Mouse (Mus musculus) G1E (cell line): ENCODE measurements at regions not wholly inside any gene's neighbourhood (a gene's known extent, or its start where the extent isn't known, plus 50 kb on each side); places are given as distances from the start of the nearest gene placed in this dataset.

Experiments used
- CTCF ChIP-seq: IDR thresholded peaks from 2 replicates; pipeline ENCODE4 v1.5.1; 2012; ENCODE audit warnings: low read depth, low read length, inconsistent platforms, mixed read lengths
- GATA1 ChIP-seq: IDR thresholded peaks from 2 replicates; pipeline ENCODE4 v1.6.1; 2012; ENCODE audit warnings: borderline replicate concordance, low read length, inconsistent platforms, mixed read lengths
- GATA2 ChIP-seq: IDR thresholded peaks from 2 replicates; pipeline ENCODE4 v1.6.1; 2012; ENCODE audit warnings: low read depth, low read length, inconsistent platforms, borderline replicate concordance
- POLR2AphosphoS5 ChIP-seq: IDR thresholded peaks from 2 replicates; pipeline ENCODE4 v1.6.1; 2012; ENCODE audit warnings: low read depth, low read length, inconsistent platforms; ENCODE audit not compliant: insufficient replicate concordance
- TAL1 ChIP-seq: conservative IDR thresholded peaks from 2 replicates; pipeline ENCODE4 v1.6.1; 2012; ENCODE audit warnings: low read depth, low read length, inconsistent platforms, mixed read lengths

DNA sequence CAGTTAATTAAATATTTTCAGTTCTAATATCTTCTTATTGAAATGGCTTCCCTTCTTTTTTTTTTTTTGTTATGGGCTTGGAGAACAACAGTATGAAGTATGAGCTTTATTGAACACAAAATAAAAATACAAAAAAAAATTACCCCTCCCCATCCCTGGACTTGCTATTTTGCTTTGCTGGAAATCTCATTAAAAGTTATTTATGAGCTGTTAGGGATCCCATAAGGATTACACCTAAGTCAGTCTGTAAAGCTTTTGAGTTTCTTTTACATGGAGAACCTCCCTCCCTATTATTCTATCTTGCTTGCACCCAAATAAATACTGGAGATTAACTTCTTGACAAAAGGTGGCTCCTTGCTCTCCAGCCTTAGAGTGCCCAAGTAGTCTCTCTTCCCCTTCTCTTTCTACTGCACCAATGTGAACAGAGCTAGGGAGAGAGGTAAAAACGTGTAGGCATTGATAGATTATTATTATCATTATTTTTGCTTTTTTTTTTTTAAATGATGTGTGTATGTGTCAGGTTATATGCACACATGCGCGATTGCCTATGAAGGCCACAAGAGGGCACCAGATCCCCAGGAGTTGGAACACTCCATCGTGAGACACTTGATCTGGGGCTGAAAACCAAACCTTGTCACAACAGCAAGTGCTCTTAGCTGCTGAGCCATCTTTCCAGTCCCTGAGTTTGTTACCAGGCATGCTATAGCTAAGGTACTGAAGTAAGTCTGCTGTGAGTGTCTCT lies 186.6 kb upstream of the Habp2 start:
- TF ChIP-seq POLR2AphosphoS5, result no peak
- TF ChIP-seq CTCF, result no peak
- TF ChIP-seq GATA1, result no peak
- no peak for TF ChIP-seq TAL1
- no peak for TF ChIP-seq GATA2
